Mouse (Mus musculus): ENCODE results near the gene Numbl. TPM values are rescaled to one million over a fixed set of nuclear protein-coding genes. Genes with fewer than 3 reads are reported as not detected.

The Numbl gene
- polyA plus RNA-seq, 1 experiment from 2014 or later: 43.3 TPM

GRCm38 (mm10) chr7:27323001-27323400, 64.8 kb downstream of the Numbl start:
- H3K4me1 ChIP-seq (replicated peaks; ENCODE audit: control insufficient read depth, insufficient read depth, low read length): peaks cover 8% of the 10 kb centered on the region
- 84% methylated on average over 5 of the region's 5 CpGs for WGBS

GRCm38 (mm10) chr7:27324161-27324560, 65.9 kb downstream of the Numbl start:
- H3K36me3 ChIP-seq (ENCODE audit: control insufficient read depth, insufficient read depth): no peaks in the 10 kb centered on the region
- peaks cover 32% of the 10 kb centered on the region for H3K27me3 ChIP-seq (replicated peaks; ENCODE audit: control insufficient read depth, insufficient read depth, low read length)
- H3K9me3 ChIP-seq (ENCODE audit: control insufficient read depth, low read length): no peaks in the 10 kb centered on the region
- ATAC-seq: 0 out of 2 replicates have a peak, but pooled peaks have one; percentile 5
- H3K4me3 ChIP-seq (replicated peaks; ENCODE audit: low read length): no peak overlapping the region
- no peak overlapping the region for H3K27ac ChIP-seq (ENCODE audit: low read length)
- peaks cover 9% of the 10 kb centered on the region for H3K4me1 ChIP-seq (replicated peaks; ENCODE audit: control insufficient read depth, insufficient read depth, low read length)
- H3K9ac ChIP-seq (replicated peaks; ENCODE audit: low read depth, low read length): no peak overlapping the region
- H3K4me2 ChIP-seq (ENCODE audit: low read length): no peak overlapping the region
- WGBS: 98% methylated on average over 6 of the region's 11 CpGs

More at GRCm38 (mm10) chr7:27323001-27323400, 64.8 kb downstream of the Numbl start:
- Histone ChIP-seq H3K4me2 (ENCODE audit: low read length) (no peak overlapping the region), H3K27me3 (replicated peaks; ENCODE audit: control insufficient read depth, insufficient read depth, low read length) (peaks cover 22% of the 10 kb centered on the region), H3K4me3 (replicated peaks; ENCODE audit: low read length) (no peak overlapping the region), H3K9ac (replicated peaks; ENCODE audit: low read depth, low read length) (no peak overlapping the region), H3K36me3 (ENCODE audit: control insufficient read depth, insufficient read depth) (no peaks in the 10 kb centered on the region), H3K9me3 (ENCODE audit: control insufficient read depth, low read length) (no peaks in the 10 kb centered on the region), H3K27ac (ENCODE audit: low read length) (no peak overlapping the region)
- no peak for ATAC-seq

GRCm38 (mm10) chr7:27324928-27325327, 66.7 kb downstream of the Numbl start:
- 60% methylated on average over 19 of the region's 20 CpGs for WGBS
- H3K27me3 ChIP-seq (replicated peaks; ENCODE audit: control insufficient read depth, insufficient read depth, low read length): peaks cover 38% of the 10 kb centered on the region
- no peak for ATAC-seq

GRCm38 (mm10) chr7:27325697-27326096, 67.5 kb downstream of the Numbl start:
- Histone ChIP-seq H3K27ac (ENCODE audit: low read length) (no peak overlapping the region), H3K9ac (replicated peaks; ENCODE audit: low read depth, low read length) (no peak overlapping the region; the same call in 1 of the 2 replicates), H3K4me2 (ENCODE audit: low read length) (peak overlapping the region; percentile 41), H3K27me3 (replicated peaks; ENCODE audit: control insufficient read depth, insufficient read depth, low read length) (peaks cover 46% of the 10 kb centered on the region), H3K4me1 (replicated peaks; ENCODE audit: control insufficient read depth, insufficient read depth, low read length) (peaks cover 19% of the 10 kb centered on the region), H3K4me3 (replicated peaks; ENCODE audit: low read length) (peak overlapping the region; percentile 22), H3K9me3 (ENCODE audit: control insufficient read depth, low read length) (no peaks in the 10 kb centered on the region), H3K36me3 (ENCODE audit: control insufficient read depth, insufficient read depth) (no peaks in the 10 kb centered on the region)
- no peak for ATAC-seq
- WGBS: 3% methylated on average over 24 of the region's 24 CpGs

More at GRCm38 (mm10) chr7:27324928-27325327, 66.7 kb downstream of the Numbl start:
- Histone ChIP-seq H3K4me2 (ENCODE audit: low read length) (no peak overlapping the region), H3K27ac (ENCODE audit: low read length) (no peak overlapping the region), H3K9ac (replicated peaks; ENCODE audit: low read depth, low read length) (no peak overlapping the region), H3K36me3 (ENCODE audit: control insufficient read depth, insufficient read depth) (no peaks in the 10 kb centered on the region), H3K4me1 (replicated peaks; ENCODE audit: control insufficient read depth, insufficient read depth, low read length) (peaks cover 14% of the 10 kb centered on the region), H3K9me3 (ENCODE audit: control insufficient read depth, low read length) (no peaks in the 10 kb centered on the region), H3K4me3 (replicated peaks; ENCODE audit: low read length) (no peak overlapping the region)

GRCm38 (mm10) chr7:27326101-27326880, 68.1 kb downstream of the Numbl start:
- Histone ChIP-seq H3K9me3 (ENCODE audit: control insufficient read depth, low read length) (no peaks in the 10 kb centered on the region), H3K4me1 (replicated peaks; ENCODE audit: control insufficient read depth, insufficient read depth, low read length) (peaks cover 22% of the 10 kb centered on the region), H3K36me3 (ENCODE audit: control insufficient read depth, insufficient read depth) (no peaks in the 10 kb centered on the region), H3K9ac (replicated peaks; ENCODE audit: low read depth, low read length) (no peak overlapping the region), H3K4me3 (replicated peaks; ENCODE audit: low read length) (no peak overlapping the region), H3K4me2 (ENCODE audit: low read length) (peak overlapping the region; percentile 41; the same call in 1 of the 2 replicates), H3K27ac (ENCODE audit: low read length) (no peak overlapping the region), H3K27me3 (replicated peaks; ENCODE audit: control insufficient read depth, insufficient read depth, low read length) (peaks cover 51% of the 10 kb centered on the region)
- no peak for ATAC-seq
- 43% methylated on average over 34 of the region's 34 CpGs for WGBS

- no peak overlapping the region for H3K4me2 ChIP-seq (ENCODE audit: low read length)
- 89% methylated on average over 8 of the region's 8 CpGs for WGBS
- ATAC-seq: no peak
Observed at GRCm38 (mm10) chr7:27327500-27327899, 69.3 kb downstream of the Numbl start.

GRCm38 (mm10) chr7:27328161-27328560, 69.9 kb downstream of the Numbl start:
- WGBS: 89% methylated on average over 11 of the region's 11 CpGs
- Histone ChIP-seq H3K27me3 (replicated peaks; ENCODE audit: control insufficient read depth, insufficient read depth, low read length) (peaks cover 64% of the 10 kb centered on the region), H3K27ac (ENCODE audit: low read length) (no peak overlapping the region), H3K9ac (replicated peaks; ENCODE audit: low read depth, low read length) (no peak overlapping the region), H3K36me3 (ENCODE audit: control insufficient read depth, insufficient read depth) (no peaks in the 10 kb centered on the region), H3K4me2 (ENCODE audit: low read length) (no peak overlapping the region), H3K9me3 (ENCODE audit: control insufficient read depth, low read length) (no peaks in the 10 kb centered on the region), H3K4me1 (replicated peaks; ENCODE audit: control insufficient read depth, insufficient read depth, low read length) (peaks cover 36% of the 10 kb centered on the region), H3K4me3 (replicated peaks; ENCODE audit: low read length) (no peak overlapping the region)
- no peak for ATAC-seq

More at GRCm38 (mm10) chr7:27327500-27327899, 69.3 kb downstream of the Numbl start:
- peaks cover 58% of the 10 kb centered on the region for H3K27me3 ChIP-seq (replicated peaks; ENCODE audit: control insufficient read depth, insufficient read depth, low read length)
- no peak overlapping the region for H3K27ac ChIP-seq (ENCODE audit: low read length)
- no peak overlapping the region for H3K9ac ChIP-seq (replicated peaks; ENCODE audit: low read depth, low read length)
- H3K36me3 ChIP-seq (ENCODE audit: control insufficient read depth, insufficient read depth): no peaks in the 10 kb centered on the region
- H3K4me3 ChIP-seq (replicated peaks; ENCODE audit: low read length): no peak overlapping the region
- H3K9me3 ChIP-seq (ENCODE audit: control insufficient read depth, low read length): no peaks in the 10 kb centered on the region
- H3K4me1 ChIP-seq (replicated peaks; ENCODE audit: control insufficient read depth, insufficient read depth, low read length): peaks cover 29% of the 10 kb centered on the region

GRCm38 (mm10) chr7:27328648-27329047, 70.4 kb downstream of the Numbl start:
- H3K36me3 ChIP-seq (ENCODE audit: control insufficient read depth, insufficient read depth): no peaks in the 10 kb centered on the region
- WGBS: 43% methylated on average over 16 of the region's 16 CpGs
- ATAC-seq: no peak
- no peak overlapping the region for H3K27ac ChIP-seq (ENCODE audit: low read length)
- no peak overlapping the region for H3K4me3 ChIP-seq (replicated peaks; ENCODE audit: low read length)
- H3K9me3 ChIP-seq (ENCODE audit: control insufficient read depth, low read length): no peaks in the 10 kb centered on the region
- peaks cover 65% of the 10 kb centered on the region for H3K27me3 ChIP-seq (replicated peaks; ENCODE audit: control insufficient read depth, insufficient read depth, low read length)
- no peak overlapping the region for H3K4me2 ChIP-seq (ENCODE audit: low read length)
- peaks cover 41% of the 10 kb centered on the region for H3K4me1 ChIP-seq (replicated peaks; ENCODE audit: control insufficient read depth, insufficient read depth, low read length)
- no peak overlapping the region for H3K9ac ChIP-seq (replicated peaks; ENCODE audit: low read depth, low read length)

- 5% methylated on average over 45 of the region's 45 CpGs for WGBS
- Histone ChIP-seq H3K36me3 (ENCODE audit: control insufficient read depth, insufficient read depth) (no peaks in the 10 kb centered on the region), H3K4me3 (replicated peaks; ENCODE audit: low read length) (peak overlapping the region; percentile 22), H3K9ac (replicated peaks; ENCODE audit: low read depth, low read length) (peak overlapping the region; percentile 39), H3K27ac (ENCODE audit: low read length) (no peak overlapping the region), H3K4me1 (replicated peaks; ENCODE audit: control insufficient read depth, insufficient read depth, low read length) (peaks cover 48% of the 10 kb centered on the region), H3K4me2 (ENCODE audit: low read length) (peak overlapping the region; percentile 45), H3K27me3 (replicated peaks; ENCODE audit: control insufficient read depth, insufficient read depth, low read length) (peaks cover 70% of the 10 kb centered on the region), H3K9me3 (ENCODE audit: control insufficient read depth, low read length) (no peaks in the 10 kb centered on the region)
- peak; percentile 59 for ATAC-seq
Observed at GRCm38 (mm10) chr7:27329326-27329947, 71.2 kb downstream of the Numbl start.

Data from forebrain, embryonic 16.5 days (tissue).